Mouse (Mus musculus) neural tube, embryonic 13.5 days (tissue): ENCODE measurements around the gene Chuk. TPM values are rescaled to one million over a fixed set of nuclear protein-coding genes. Genes with fewer than 3 reads are reported as not detected.

Experiments used
- ATAC-seq: fragments of 200-750 bp; cut with Nextera tagmentation; 2 replicates; pipeline ENCODE4 v1.8.0; 2017; ENCODE audit warnings: low read depth, mild to moderate bottlenecking, moderate TSS enrichment, moderate library complexity
- H3K27ac ChIP-seq: fragments of 300-500 bp; sonication (generic); replicated peaks from 2 replicates; pipeline ENCODE4 v1.5.1; 2015; ENCODE audit warnings: moderate library complexity, mild to moderate bottlenecking, inconsistent platforms
- H3K27me3 ChIP-seq: fragments of 300-500 bp; sonication (generic); 2 replicates; pipeline ENCODE4 v1.6.1; 2015; ENCODE audit warnings: mild to moderate bottlenecking, inconsistent platforms
- H3K36me3 ChIP-seq: fragments of 300-500 bp; sonication (generic); 2 replicates; pipeline ENCODE4 v1.6.1; 2015; ENCODE audit warnings: mild to moderate bottlenecking, inconsistent platforms
- H3K4me1 ChIP-seq: fragments of 300-500 bp; sonication (generic); replicated peaks from 2 replicates; pipeline ENCODE4 v1.6.1; 2015; ENCODE audit warnings: inconsistent platforms
- H3K4me2 ChIP-seq: fragments of 300-500 bp; sonication (generic); 2 replicates; pipeline ENCODE4 v1.6.1; 2015; ENCODE audit warnings: inconsistent platforms, mild to moderate bottlenecking, moderate library complexity
- H3K4me3 ChIP-seq: fragments of 300-500 bp; sonication (generic); 2 replicates; pipeline ENCODE4 v1.5.1; 2015; ENCODE audit warnings: mild to moderate bottlenecking, inconsistent platforms
- H3K9ac ChIP-seq: fragments of 300-500 bp; sonication (generic); 2 replicates; pipeline ENCODE4 v1.6.1; 2015; ENCODE audit warnings: moderate library complexity, mild to moderate bottlenecking, inconsistent platforms
- H3K9me3 ChIP-seq: fragments of 300-500 bp; sonication (generic); 2 replicates; pipeline ENCODE4 v1.6.1; 2016; ENCODE audit warnings: inconsistent platforms
- WGBS: fragments of 180-500 bp; shearing (Covaris S2); methylation state at CpG from one replicate; pipeline ENCODE4 v1.1.7; 2015; 5-methylcytosine and 5-hydroxymethylcytosine counted together
- polyA plus RNA-seq: library from polyadenylated mRNA; unstranded; fragments of >200 nt; fragmentation: Nextera tagmentation; extraction: Ambion mirVana; gene quantifications from 2 replicates; pipeline ENCODE4 v1.2.1, GENCODE M21; 2015

The Chuk gene
- polyA plus RNA-seq, 1 experiment from 2014 or later = 58.5 TPM

DNA sequence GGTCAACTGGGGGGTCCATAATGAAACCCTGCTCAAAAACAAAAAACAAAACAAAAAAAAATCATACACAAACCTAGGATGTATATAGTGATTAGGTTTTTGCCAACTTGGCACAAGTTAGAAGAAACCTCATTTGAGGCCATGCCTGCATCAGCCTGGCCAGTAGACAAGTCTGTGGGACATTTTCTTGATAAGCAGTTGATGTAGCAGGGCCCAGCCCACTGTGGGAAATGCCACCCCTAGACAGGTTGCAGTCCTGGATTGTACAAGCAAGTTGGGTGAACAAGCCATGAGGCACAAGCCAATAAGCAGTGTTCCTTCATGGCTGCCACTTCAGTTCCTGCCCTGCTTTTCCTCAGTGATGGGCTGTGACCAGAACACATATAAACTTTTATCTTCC is 6.4 kb downstream of the Chuk start:
- H3K27me3 ChIP-seq = no peaks in the 10 kb centered on the region
- H3K4me2 ChIP-seq = no peak overlapping the region
- 0 out of 2 replicates have a peak, but pooled peaks cover under 1% of the 10 kb centered on the region for H3K9me3 ChIP-seq
- peaks cover 49% of the 10 kb centered on the region for H3K36me3 ChIP-seq
- H3K27ac ChIP-seq = no peak overlapping the region
- H3K4me1 ChIP-seq = peaks cover 13% of the 10 kb centered on the region
- H3K4me3 ChIP-seq = no peak overlapping the region
- H3K9ac ChIP-seq = no peak overlapping the region
- no peak for ATAC-seq

DNA sequence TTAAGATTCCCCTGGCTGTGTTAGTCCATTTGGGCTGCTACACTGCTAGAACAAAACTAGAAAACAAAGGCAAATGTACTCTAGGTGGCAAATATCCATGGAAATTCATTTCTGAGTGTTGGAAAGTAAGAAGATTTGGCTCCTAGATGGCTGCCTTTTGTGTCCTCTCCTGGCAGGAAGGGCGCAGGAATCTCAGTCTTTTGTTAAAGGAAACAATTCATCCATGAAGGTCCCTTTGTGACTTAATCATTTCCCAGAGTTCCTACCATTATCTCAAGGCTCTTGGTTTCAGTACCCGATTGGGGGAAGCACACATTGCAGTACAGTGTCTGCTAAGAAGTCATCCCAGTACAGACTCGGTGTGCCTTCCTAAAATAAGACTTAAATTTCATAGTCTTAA is 21.0 kb downstream of the Chuk start:
- H3K36me3 ChIP-seq = peaks cover 63% of the 10 kb centered on the region
- ATAC-seq = no peak

GRCm38 (mm10) chr19:44080920-44081319 is 26.4 kb downstream of the Chuk start:
- no peak overlapping the region for H3K4me2 ChIP-seq
- no peak overlapping the region for H3K9ac ChIP-seq
- no peak overlapping the region for H3K27ac ChIP-seq
- no peaks in the 10 kb centered on the region for H3K9me3 ChIP-seq
- H3K4me1 ChIP-seq = no peaks in the 10 kb centered on the region
- 80% methylated on average over 2 of the region's 2 CpGs for WGBS
- peaks cover 73% of the 10 kb centered on the region for H3K36me3 ChIP-seq
- no peak for ATAC-seq
- no peaks in the 10 kb centered on the region for H3K27me3 ChIP-seq
- H3K4me3 ChIP-seq = no peak overlapping the region

More for the DNA sequence above, 21.0 kb downstream of the Chuk start:
- no peak overlapping the region for H3K9ac ChIP-seq
- no peak overlapping the region for H3K4me2 ChIP-seq
- H3K9me3 ChIP-seq = no peaks in the 10 kb centered on the region
- no peak overlapping the region for H3K4me3 ChIP-seq
- H3K4me1 ChIP-seq = no peaks in the 10 kb centered on the region
- 27% methylated on average over 3 of the region's 3 CpGs for WGBS
- no peak overlapping the region for H3K27ac ChIP-seq
- no peaks in the 10 kb centered on the region for H3K27me3 ChIP-seq

DNA sequence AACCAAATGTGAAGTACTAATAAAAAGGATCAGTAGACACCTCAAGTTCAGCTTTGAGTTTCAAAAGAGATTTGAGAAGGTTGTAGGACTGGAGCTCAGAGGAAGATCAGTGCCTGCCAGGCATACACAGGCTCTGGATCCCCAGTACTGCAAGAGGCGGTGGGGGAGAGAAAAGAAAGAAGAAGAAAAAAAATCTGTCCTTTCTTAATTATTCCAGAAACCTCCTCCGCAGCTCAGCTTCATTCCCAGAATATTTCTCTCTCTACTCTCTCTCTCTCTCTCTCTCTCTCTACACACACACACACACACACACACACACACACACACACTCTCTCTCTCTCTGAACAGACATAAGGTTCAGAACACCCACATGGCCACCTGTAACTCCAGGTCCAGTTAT is 27.3 kb downstream of the Chuk start:
- H3K9me3 ChIP-seq = no peaks in the 10 kb centered on the region
- no peak overlapping the region for H3K27ac ChIP-seq
- no peaks in the 10 kb centered on the region for H3K27me3 ChIP-seq
- H3K9ac ChIP-seq = no peak overlapping the region
- ATAC-seq = no peak
- H3K36me3 ChIP-seq = peaks cover 82% of the 10 kb centered on the region
- no peaks in the 10 kb centered on the region for H3K4me1 ChIP-seq
- H3K4me3 ChIP-seq = no peak overlapping the region
- 87% methylated on average over 2 of the region's 2 CpGs for whole genome bisulfite sequencing
- H3K4me2 ChIP-seq = no peak overlapping the region

DNA sequence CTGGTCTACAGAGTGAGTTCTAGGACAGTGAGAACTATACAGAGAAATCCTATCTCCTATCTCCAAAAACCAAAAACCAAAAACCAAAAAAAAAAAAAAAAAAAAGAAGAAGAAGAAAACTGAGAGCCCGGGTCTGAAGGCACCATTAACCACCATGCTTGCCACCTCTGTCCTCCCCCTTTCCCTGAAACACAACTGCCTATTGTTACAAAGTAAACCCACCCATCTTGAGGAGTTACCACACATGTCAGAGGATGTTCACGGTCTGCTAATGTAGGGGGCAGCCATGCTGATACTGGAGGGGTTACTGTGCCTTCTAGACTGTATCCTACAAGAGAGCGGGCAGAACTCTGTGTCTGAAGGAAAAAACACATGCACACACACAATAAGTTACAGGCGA is 30.3 kb downstream of the Chuk start:
- no peaks in the 10 kb centered on the region for H3K9me3 ChIP-seq
- no peaks in the 10 kb centered on the region for H3K27me3 ChIP-seq
- no peak overlapping the region for H3K27ac ChIP-seq
- H3K4me2 ChIP-seq = no peak overlapping the region
- H3K4me1 ChIP-seq = no peaks in the 10 kb centered on the region
- no peak overlapping the region for H3K4me3 ChIP-seq
- ATAC-seq = no peak
- WGBS = 78% methylated on average over 4 of the region's 4 CpGs
- H3K36me3 ChIP-seq = peaks cover 66% of the 10 kb centered on the region
- no peak overlapping the region for H3K9ac ChIP-seq

GRCm38 (mm10) chr19:44076457-44076856 is 30.8 kb downstream of the Chuk start:
- Histone ChIP-seq H3K4me3 (no peak overlapping the region), H3K27me3 (no peaks in the 10 kb centered on the region), H3K4me1 (no peaks in the 10 kb centered on the region), H3K4me2 (no peak overlapping the region), H3K27ac (no peak overlapping the region), H3K36me3 (peaks cover 64% of the 10 kb centered on the region), H3K9me3 (no peaks in the 10 kb centered on the region), H3K9ac (no peak overlapping the region)
- no peak for ATAC-seq
- 86% methylated on average over 9 of the region's 9 CpGs for WGBS

DNA sequence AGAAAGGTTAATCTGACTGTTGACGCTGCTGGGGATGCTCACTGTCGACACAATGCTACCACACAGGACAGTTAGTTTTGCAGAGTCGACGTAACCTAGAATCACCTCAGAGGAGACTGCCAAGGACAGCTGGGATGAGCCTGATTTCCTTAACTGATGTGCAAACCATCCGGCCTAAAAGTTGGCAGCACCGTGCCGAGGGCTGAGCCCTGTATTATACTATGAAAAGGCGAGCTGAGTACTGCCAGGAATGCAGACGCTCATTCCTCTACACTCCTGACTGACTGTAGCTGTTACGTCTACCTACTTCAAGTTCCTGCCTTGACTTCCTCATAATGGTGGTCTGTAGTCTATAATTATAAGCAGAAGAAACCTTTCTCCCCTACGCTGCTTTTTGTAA is 32.3 kb downstream of the Chuk start:
- no peak overlapping the region for H3K4me3 ChIP-seq
- ATAC-seq = no peak
- no peak overlapping the region for H3K27ac ChIP-seq
- 86% methylated on average over 11 of the region's 11 CpGs for WGBS
- H3K9ac ChIP-seq = no peak overlapping the region
- no peak overlapping the region for H3K4me2 ChIP-seq
- H3K4me1 ChIP-seq = peaks cover 5% of the 10 kb centered on the region; the same call in 1 of the 2 replicates
- peaks cover 52% of the 10 kb centered on the region for H3K36me3 ChIP-seq
- H3K27me3 ChIP-seq = no peaks in the 10 kb centered on the region
- no peaks in the 10 kb centered on the region for H3K9me3 ChIP-seq

DNA sequence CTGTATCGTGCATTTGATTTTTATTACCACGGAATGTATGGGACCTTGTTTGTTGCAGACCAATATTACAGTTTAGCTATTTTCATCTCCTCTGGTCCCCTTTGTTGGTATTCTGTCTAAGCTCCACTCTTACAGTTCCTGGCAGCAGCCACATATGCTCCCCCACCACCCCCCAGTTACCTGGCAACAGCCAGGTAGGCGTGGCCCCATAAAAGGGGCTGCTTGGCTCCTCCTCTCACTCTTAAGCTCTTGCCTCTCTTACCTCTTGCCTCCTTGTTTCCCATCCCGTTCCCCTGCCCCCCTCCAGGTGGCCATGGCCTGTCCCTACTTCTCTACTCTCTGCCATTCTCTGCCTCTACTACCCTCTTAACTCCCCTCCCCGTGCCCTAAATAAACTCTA is 36.1 kb downstream of the Chuk start:
- Histone ChIP-seq H3K4me1 (peaks cover 20% of the 10 kb centered on the region), H3K9ac (no peak overlapping the region), H3K4me3 (no peak overlapping the region), H3K27ac (no peak overlapping the region), H3K36me3 (peaks cover 17% of the 10 kb centered on the region), H3K9me3 (no peaks in the 10 kb centered on the region), H3K27me3 (no peaks in the 10 kb centered on the region), H3K4me2 (no peak overlapping the region)
- WGBS = 52% methylated on average over 5 of the region's 5 CpGs
- no peak for ATAC-seq

- WGBS = 6% methylated on average over 4 of the region's 4 CpGs
Observed at GRCm38 (mm10) chr19:44069914-44070232, 37.4 kb downstream of the Chuk start.

DNA sequence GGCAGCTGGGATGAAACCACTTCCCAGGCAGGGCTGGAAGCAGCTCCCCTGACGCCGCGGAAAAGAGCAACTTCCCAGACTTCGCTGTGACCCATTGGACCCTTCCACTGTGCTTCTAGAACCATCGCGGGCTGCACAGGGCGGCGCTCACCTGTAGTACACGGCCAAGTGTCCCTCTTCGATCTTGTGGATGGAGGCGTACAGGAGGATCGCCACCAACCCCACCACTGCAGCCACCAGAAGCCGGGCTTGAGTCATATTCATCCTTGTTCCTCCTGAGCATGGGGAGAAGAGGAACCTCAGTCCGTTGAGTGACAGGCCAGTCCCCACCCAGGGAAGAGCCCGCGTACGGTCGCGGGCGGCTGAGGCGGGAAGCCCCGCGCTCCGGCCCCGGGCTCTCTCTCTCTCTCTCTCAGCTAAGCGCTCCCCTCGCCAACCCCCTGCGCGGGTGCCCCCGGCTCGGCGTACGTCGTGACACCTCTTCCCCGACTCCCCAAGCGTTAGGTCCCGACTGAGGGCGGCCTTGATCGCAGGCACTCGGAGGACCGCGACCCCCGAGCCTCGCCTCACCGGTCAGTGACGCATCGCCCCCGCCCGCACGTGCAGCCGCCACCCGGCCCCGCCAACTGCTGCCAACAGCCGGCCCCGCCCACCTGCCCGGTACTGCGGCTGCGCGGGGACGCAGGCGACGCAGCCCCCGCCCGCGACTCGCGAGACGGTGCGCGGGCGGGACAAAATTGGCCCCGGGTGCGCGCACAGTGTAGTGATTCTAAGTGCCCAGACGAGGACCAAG is 38.0 kb downstream of the Chuk start, which contains the start of gene Erlin1:
Erlin1 (minus strand) TSS at position 665 of the 793 bp plus-strand sequence.
- Histone ChIP-seq H3K4me3 (peak within 1 kb of the TSS; percentile 79), H3K36me3 (peaks cover 10% of the 10 kb centered on the region; the same call in 1 of the 2 replicates), H3K27me3 (no peaks in the 10 kb centered on the region), H3K4me2 (peak within 1 kb of the TSS; percentile 91), H3K9ac (peak within 1 kb of the TSS; percentile 77), H3K9me3 (no peaks in the 10 kb centered on the region), H3K27ac (peak within 1 kb of the TSS; percentile 78), H3K4me1 (peaks cover 20% of the 10 kb centered on the region)
- WGBS = under 1% methylated on average over 62 of the region's 75 CpGs
- ATAC-seq = peak; percentile 96

More at GRCm38 (mm10) chr19:44069914-44070232, 37.4 kb downstream of the Chuk start:
- no peak for ATAC-seq
- Histone ChIP-seq H3K9ac (peak overlapping the region; percentile 77), H3K27ac (peak overlapping the region; percentile 78), H3K36me3 (peaks cover 8% of the 10 kb centered on the region), H3K4me2 (peak overlapping the region; percentile 91), H3K27me3 (no peaks in the 10 kb centered on the region), H3K4me3 (peak overlapping the region; percentile 79), H3K9me3 (no peaks in the 10 kb centered on the region), H3K4me1 (peaks cover 20% of the 10 kb centered on the region)

DNA sequence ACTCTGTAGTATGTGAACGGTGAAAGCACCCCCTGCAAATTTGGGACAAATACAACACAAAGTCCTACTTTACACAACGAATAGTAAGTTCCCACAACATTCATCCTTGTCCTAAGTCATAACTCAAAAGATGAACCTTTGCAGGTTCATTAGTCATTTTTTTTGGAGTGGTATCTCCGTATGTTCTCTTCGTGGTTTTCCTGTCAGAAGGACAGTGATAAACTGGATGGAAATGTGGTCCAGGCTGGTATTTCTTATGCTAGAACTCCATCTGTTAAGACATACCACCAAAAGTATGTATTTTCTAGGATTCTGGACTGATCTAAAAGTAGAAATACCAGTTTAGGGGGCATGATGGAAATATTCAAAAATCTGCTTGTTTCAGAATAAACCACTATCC is 39.0 kb downstream of the Chuk start:
- peaks cover 20% of the 10 kb centered on the region for H3K4me1 ChIP-seq
- H3K9me3 ChIP-seq = no peaks in the 10 kb centered on the region
- H3K36me3 ChIP-seq = peaks cover 18% of the 10 kb centered on the region; the same call in 1 of the 2 replicates
- no peaks in the 10 kb centered on the region for H3K27me3 ChIP-seq
- no peak for ATAC-seq
- peak overlapping the region; percentile 91 for H3K4me2 ChIP-seq
- WGBS = 81% methylated on average over 4 of the region's 4 CpGs
- peak overlapping the region; percentile 77; the same call in 1 of the 2 replicates for H3K9ac ChIP-seq
- H3K4me3 ChIP-seq = peak overlapping the region; percentile 79
- no peak overlapping the region for H3K27ac ChIP-seq

- Histone ChIP-seq H3K4me3 (no peak overlapping the region), H3K9me3 (no peaks in the 10 kb centered on the region), H3K9ac (no peak overlapping the region; the same call in 1 of the 2 replicates), H3K4me1 (peaks cover 20% of the 10 kb centered on the region), H3K36me3 (peaks cover 21% of the 10 kb centered on the region), H3K27ac (no peak overlapping the region), H3K4me2 (no peak overlapping the region), H3K27me3 (no peaks in the 10 kb centered on the region)
- no peak for ATAC-seq
- 87% methylated on average over 9 of the region's 9 CpGs for WGBS
Observed at GRCm38 (mm10) chr19:44067323-44068049, 39.8 kb downstream of the Chuk start.
